Mouse (Mus musculus): ENCODE results near the gene Gm21094.
"Not testable (repeated sequence)": the region's sequence is repeated elsewhere in the genome, so short reads cannot be mapped to it uniquely, and the experiment has no call there.

The Gm21094 gene

GRCm38 (mm10) chrY:32620343-32620742 is at the start of gene Gm21094:
Gm21094 (minus strand) TSS chrY:32620443.
- not testable (repeated sequence) for DNase-seq

Data from B cell, adult 2 months (primary cell).